Mouse (Mus musculus): ENCODE data around the gene Frs2. TPM values are rescaled to one million over a fixed set of nuclear protein-coding genes. Genes with fewer than 3 reads are reported as not detected.

Gene Frs2
- polyA plus RNA-seq, 1 experiment from 2014 or later, result 27.0 TPM

GRCm38 (mm10) chr10:117149942-117150617 is 1.7 kb upstream of the Frs2 start:
- Histone ChIP-seq H3K27me3 (ENCODE audit: control insufficient read depth, insufficient read depth, low read length) (peaks cover 10% of the 10 kb centered on the region; the same call in 1 of the 2 replicates), H3K4me2 (replicated peaks) (peak overlapping the region; percentile 77), H3K9me3 (ENCODE audit: control insufficient read depth, low read length) (no peaks in the 10 kb centered on the region), H3K9ac (peak overlapping the region; percentile 50; the same call in 1 of the 2 replicates), H3K36me3 (replicated peaks; ENCODE audit: control insufficient read depth, insufficient read depth) (no peaks in the 10 kb centered on the region), H3K27ac (no peak overlapping the region), H3K4me3 (replicated peaks; ENCODE audit: low read length) (peak overlapping the region; percentile 30), H3K4me1 (replicated peaks; ENCODE audit: control insufficient read depth, insufficient read depth, low read length) (peaks cover 27% of the 10 kb centered on the region)
- ATAC-seq (ENCODE audit: low FRiP score) (no peak), DNase-seq (ENCODE audit: low spot score) (no peak)
- 2% methylated on average over 23 of the region's 23 CpGs for WGBS

DNA sequence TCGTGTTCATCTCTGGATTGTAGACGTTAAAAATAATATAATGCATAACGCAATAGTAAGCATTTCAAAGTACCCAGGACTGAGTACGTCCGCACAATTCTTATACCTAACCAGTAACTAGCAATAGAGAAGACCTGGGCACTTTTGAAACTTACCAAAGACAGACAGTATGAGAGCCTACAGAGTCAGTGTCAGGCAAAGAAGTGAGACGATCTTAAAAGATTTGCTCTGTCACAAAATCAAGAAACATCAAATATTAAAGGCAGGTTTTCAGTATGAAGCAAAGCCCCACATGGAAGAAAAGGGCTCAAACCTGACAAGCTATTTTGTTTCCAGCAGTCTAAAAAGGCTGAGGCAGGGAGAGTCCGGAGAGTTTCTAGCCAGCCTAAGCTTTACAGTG is 907 bp upstream of the Frs2 start:
- no peak for ATAC-seq (ENCODE audit: low FRiP score)
- Histone ChIP-seq H3K9me3 (ENCODE audit: control insufficient read depth, low read length) (no peaks in the 10 kb centered on the region), H3K27ac (no peak overlapping the region), H3K4me1 (replicated peaks; ENCODE audit: control insufficient read depth, insufficient read depth, low read length) (peaks cover 27% of the 10 kb centered on the region), H3K4me2 (replicated peaks) (peak overlapping the region; percentile 77), H3K4me3 (replicated peaks; ENCODE audit: low read length) (peak overlapping the region; percentile 98), H3K9ac (peak overlapping the region; percentile 96; the same call in 1 of the 2 replicates), H3K36me3 (replicated peaks; ENCODE audit: control insufficient read depth, insufficient read depth) (no peaks in the 10 kb centered on the region), H3K27me3 (ENCODE audit: control insufficient read depth, insufficient read depth, low read length) (peaks cover 10% of the 10 kb centered on the region; the same call in 1 of the 2 replicates)
- WGBS, result 16% methylated on average over 7 of the region's 7 CpGs
- no peak for DNase-seq (ENCODE audit: low spot score)

DNA sequence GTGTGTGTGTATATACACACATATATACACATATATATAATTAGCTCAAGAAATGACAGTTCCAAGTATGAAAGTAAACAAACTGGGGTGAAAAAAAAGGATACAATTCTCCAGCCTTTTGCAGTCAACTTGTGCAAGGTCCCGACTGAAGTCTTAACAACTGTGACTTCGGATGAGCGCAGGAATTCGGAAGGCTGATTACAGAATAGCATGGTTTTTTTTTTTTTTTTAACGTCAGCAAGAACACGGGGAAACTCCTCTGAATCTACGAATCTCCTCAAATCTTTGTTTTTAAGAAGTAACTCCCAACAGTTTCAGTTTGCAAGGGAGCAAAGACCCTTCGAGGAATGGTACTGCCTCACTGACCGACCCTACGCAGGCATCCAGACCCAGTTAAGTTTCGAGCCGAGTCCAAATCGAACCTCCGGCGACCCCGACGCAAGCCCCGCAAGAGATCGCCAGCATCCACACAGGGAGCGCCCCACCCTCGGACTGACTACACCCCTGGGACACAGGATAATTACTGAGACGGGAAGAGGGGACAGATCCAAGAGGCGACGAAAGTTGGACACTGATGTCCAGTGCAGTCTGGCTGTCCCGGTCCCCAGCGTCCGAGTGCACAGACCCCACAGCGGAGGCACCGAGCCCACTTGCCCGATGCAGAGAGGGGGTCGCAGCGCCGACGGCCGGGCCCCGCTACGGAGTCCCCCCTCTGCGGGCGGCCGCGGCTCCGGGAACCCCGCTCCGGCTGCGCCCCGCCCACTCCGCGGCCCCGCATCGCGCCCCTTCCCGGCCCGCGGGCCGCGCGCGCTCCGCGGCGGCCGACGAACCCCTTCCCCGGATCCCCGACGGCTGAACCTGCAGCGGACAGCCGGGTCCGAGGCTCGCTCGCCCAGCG is 622 bp downstream of the Frs2 start:
- peak overlapping the region; percentile 98 for H3K4me3 ChIP-seq (replicated peaks; ENCODE audit: low read length)
- peak overlapping the region; percentile 96 for H3K9ac ChIP-seq
- peak overlapping the region; percentile 82 for H3K27ac ChIP-seq
- no peaks in the 10 kb centered on the region for H3K9me3 ChIP-seq (ENCODE audit: control insufficient read depth, low read length)
- H3K36me3 ChIP-seq (replicated peaks; ENCODE audit: control insufficient read depth, insufficient read depth), result no peaks in the 10 kb centered on the region
- peak overlapping the region; percentile 77 for H3K4me2 ChIP-seq (replicated peaks)
- peaks cover 27% of the 10 kb centered on the region for H3K4me1 ChIP-seq (replicated peaks; ENCODE audit: control insufficient read depth, insufficient read depth, low read length)
- peaks cover 10% of the 10 kb centered on the region; the same call in 1 of the 2 replicates for H3K27me3 ChIP-seq (ENCODE audit: control insufficient read depth, insufficient read depth, low read length)
- DNase-seq (ENCODE audit: low spot score) (no peak), ATAC-seq (ENCODE audit: low FRiP score) (no peak; the same call in 1 of the 2 replicates)
- WGBS, result under 1% methylated on average over 50 of the region's 72 CpGs

DNA sequence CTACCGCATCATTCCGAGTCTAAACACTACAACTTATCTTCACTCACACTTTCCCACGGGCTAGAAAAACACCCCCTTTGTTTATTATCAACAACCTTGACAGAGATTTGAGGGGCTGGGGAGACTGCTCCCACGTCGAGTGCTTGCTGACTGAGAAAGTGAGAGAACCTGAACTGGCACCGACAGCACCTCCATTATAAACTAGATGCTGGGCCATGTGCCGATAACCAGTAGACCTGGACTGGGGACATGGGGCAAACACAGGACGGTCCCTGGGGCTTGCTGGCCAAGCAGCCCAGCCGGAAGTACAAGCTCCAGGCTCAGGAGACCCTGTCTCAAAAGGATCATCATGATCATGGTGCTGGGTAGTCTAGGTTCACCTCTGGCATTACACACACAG is 1.9 kb downstream of the Frs2 start:
- H3K9ac ChIP-seq, result no peak overlapping the region
- DNase-seq (ENCODE audit: low spot score), result no peak
- no peak for ATAC-seq (ENCODE audit: low FRiP score)
- no peak overlapping the region for H3K27ac ChIP-seq
- no peaks in the 10 kb centered on the region for H3K9me3 ChIP-seq (ENCODE audit: control insufficient read depth, low read length)
- H3K4me2 ChIP-seq (replicated peaks), result peak overlapping the region; percentile 19; the same call in 1 of the 2 replicates
- peaks cover 27% of the 10 kb centered on the region for H3K4me1 ChIP-seq (replicated peaks; ENCODE audit: control insufficient read depth, insufficient read depth, low read length)
- no peak overlapping the region for H3K4me3 ChIP-seq (replicated peaks; ENCODE audit: low read length)
- H3K36me3 ChIP-seq (replicated peaks; ENCODE audit: control insufficient read depth, insufficient read depth), result no peaks in the 10 kb centered on the region
- peaks cover 5% of the 10 kb centered on the region; the same call in 1 of the 2 replicates for H3K27me3 ChIP-seq (ENCODE audit: control insufficient read depth, insufficient read depth, low read length)
- WGBS, result 77% methylated on average over 9 of the region's 9 CpGs

DNA sequence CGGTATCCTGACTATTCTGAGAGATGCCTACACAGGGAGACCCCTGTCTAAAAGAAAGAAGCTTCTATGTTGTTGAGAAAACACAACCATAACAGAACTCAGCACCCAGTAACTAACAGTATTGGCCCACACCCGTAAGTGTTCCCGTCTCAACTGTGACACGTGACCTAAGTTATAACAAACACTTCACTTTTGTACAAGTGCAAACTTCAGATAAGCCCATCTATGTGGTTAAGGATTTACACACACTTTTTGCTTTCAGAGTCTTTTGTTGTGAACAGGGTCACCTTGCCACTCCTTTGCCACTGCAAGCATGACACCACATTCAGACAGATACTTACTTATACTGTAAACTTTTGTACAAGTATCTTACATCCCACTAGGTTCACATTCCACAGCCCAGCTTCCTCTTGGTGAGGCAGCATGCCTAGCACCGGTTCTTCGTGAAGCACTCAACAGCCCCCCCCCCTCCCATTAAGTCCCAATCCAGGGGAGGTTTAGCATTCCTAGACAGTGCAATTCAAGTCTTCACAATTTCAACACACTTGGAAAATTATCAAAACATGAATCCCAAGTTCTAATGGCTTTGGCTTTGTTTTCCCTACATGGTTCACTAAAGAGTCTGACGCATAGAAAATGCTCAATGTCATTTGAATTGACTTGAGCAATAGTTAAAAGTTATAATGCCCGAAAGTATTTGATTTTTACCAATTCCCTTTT is 2.6 kb downstream of the Frs2 start:
- Histone ChIP-seq H3K4me2 (replicated peaks) (no peak overlapping the region), H3K9me3 (ENCODE audit: control insufficient read depth, low read length) (no peaks in the 10 kb centered on the region), H3K36me3 (replicated peaks; ENCODE audit: control insufficient read depth, insufficient read depth) (no peaks in the 10 kb centered on the region), H3K4me3 (replicated peaks; ENCODE audit: low read length) (no peak overlapping the region), H3K9ac (no peak overlapping the region), H3K27ac (no peak overlapping the region), H3K4me1 (replicated peaks; ENCODE audit: control insufficient read depth, insufficient read depth, low read length) (peaks cover 27% of the 10 kb centered on the region), H3K27me3 (ENCODE audit: control insufficient read depth, insufficient read depth, low read length) (peaks cover 5% of the 10 kb centered on the region; the same call in 1 of the 2 replicates)
- ATAC-seq (ENCODE audit: low FRiP score) (no peak), DNase-seq (ENCODE audit: low spot score) (no peak)
- 90% methylated on average over 8 of the region's 8 CpGs for WGBS

GRCm38 (mm10) chr10:117144628-117145027 is 3.7 kb downstream of the Frs2 start:
- H3K27me3 ChIP-seq (ENCODE audit: control insufficient read depth, insufficient read depth, low read length), result no peaks in the 10 kb centered on the region
- H3K4me3 ChIP-seq (replicated peaks; ENCODE audit: low read length), result no peak overlapping the region
- no peak overlapping the region for H3K27ac ChIP-seq
- no peak overlapping the region for H3K9ac ChIP-seq
- ATAC-seq (ENCODE audit: low FRiP score), result no peak
- no peaks in the 10 kb centered on the region for H3K9me3 ChIP-seq (ENCODE audit: control insufficient read depth, low read length)
- no peak for DNase-seq (ENCODE audit: low spot score)
- no peaks in the 10 kb centered on the region for H3K36me3 ChIP-seq (replicated peaks; ENCODE audit: control insufficient read depth, insufficient read depth)
- H3K4me2 ChIP-seq (replicated peaks), result no peak overlapping the region
- peaks cover 20% of the 10 kb centered on the region for H3K4me1 ChIP-seq (replicated peaks; ENCODE audit: control insufficient read depth, insufficient read depth, low read length)
- 72% methylated on average over 6 of the region's 6 CpGs for WGBS

- H3K36me3 ChIP-seq (replicated peaks; ENCODE audit: control insufficient read depth, insufficient read depth), result no peaks in the 10 kb centered on the region
- no peak for ATAC-seq (ENCODE audit: low FRiP score)
- WGBS, result 86% methylated on average over 4 of the region's 4 CpGs
Observed at GRCm38 (mm10) chr10:117144071-117144470, 4.3 kb downstream of the Frs2 start.

DNA sequence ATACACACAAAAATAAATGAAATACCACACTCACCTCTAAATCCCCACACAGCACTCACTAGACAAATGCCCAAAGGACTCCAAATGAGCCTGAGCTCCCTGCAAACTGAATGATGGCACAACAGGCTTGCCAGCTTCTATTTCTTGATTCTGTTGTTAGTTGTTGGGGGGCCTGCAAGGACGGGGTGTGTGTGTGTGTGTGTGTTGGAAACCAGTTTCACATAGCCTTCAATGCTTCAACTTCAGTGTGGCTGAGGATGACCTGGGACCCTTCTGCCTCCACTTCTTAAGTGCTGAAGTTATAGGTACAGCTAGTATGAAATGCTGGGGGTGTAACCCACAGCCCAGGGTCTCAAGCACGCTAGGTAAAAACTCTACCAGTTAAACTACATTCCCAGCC is 5.0 kb downstream of the Frs2 start:
- Histone ChIP-seq H3K4me1 (replicated peaks; ENCODE audit: control insufficient read depth, insufficient read depth, low read length) (peaks cover 15% of the 10 kb centered on the region), H3K4me2 (replicated peaks) (no peak overlapping the region), H3K36me3 (replicated peaks; ENCODE audit: control insufficient read depth, insufficient read depth) (no peaks in the 10 kb centered on the region), H3K4me3 (replicated peaks; ENCODE audit: low read length) (no peak overlapping the region), H3K9me3 (ENCODE audit: control insufficient read depth, low read length) (no peaks in the 10 kb centered on the region), H3K9ac (no peak overlapping the region), H3K27me3 (ENCODE audit: control insufficient read depth, insufficient read depth, low read length) (no peaks in the 10 kb centered on the region), H3K27ac (no peak overlapping the region)
- WGBS, result 97% methylated on average over 2 of the region's 2 CpGs
- DNase-seq (ENCODE audit: low spot score), result no peak
- ATAC-seq (ENCODE audit: low FRiP score), result no peak

More at GRCm38 (mm10) chr10:117144071-117144470, 4.3 kb downstream of the Frs2 start:
- Histone ChIP-seq H3K9ac (no peak overlapping the region), H3K9me3 (ENCODE audit: control insufficient read depth, low read length) (no peaks in the 10 kb centered on the region), H3K4me2 (replicated peaks) (no peak overlapping the region), H3K4me1 (replicated peaks; ENCODE audit: control insufficient read depth, insufficient read depth, low read length) (peaks cover 18% of the 10 kb centered on the region), H3K27ac (no peak overlapping the region), H3K4me3 (replicated peaks; ENCODE audit: low read length) (no peak overlapping the region), H3K27me3 (ENCODE audit: control insufficient read depth, insufficient read depth, low read length) (no peaks in the 10 kb centered on the region)
- no peak for DNase-seq (ENCODE audit: low spot score)

All from hindbrain, embryonic 14.5 days (tissue).